Mouse (Mus musculus): Measurements from ENCODE around the gene Xpo6. TPM values are rescaled to one million over a fixed set of nuclear protein-coding genes. Genes with fewer than 3 reads are reported as not detected.

Xpo6 gene
- polyA plus RNA-seq, 1 experiment from 2014 or later = 46.8 TPM

- Histone ChIP-seq H3K27ac (no peak overlapping the region), H3K4me2 (no peak overlapping the region), H3K9me3 (no peaks in the 10 kb centered on the region), H3K27me3 (no peaks in the 10 kb centered on the region), H3K9ac (no peak overlapping the region), H3K4me1 (replicated peaks) (no peaks in the 10 kb centered on the region), H3K36me3 (peaks cover 87% of the 10 kb centered on the region), H3K4me3 (no peak overlapping the region)
- no peak for ATAC-seq (ENCODE audit: low FRiP score)
- 69% methylated on average over 2 of the region's 2 CpGs for WGBS
Observed at GRCm38 (mm10) chr7:126111230-126111629, 89.1 kb downstream of the Xpo6 start.

- Histone ChIP-seq H3K4me3 (no peak overlapping the region), H3K27ac (no peak overlapping the region), H3K27me3 (no peaks in the 10 kb centered on the region), H3K4me2 (no peak overlapping the region), H3K4me1 (replicated peaks) (no peaks in the 10 kb centered on the region), H3K9me3 (no peaks in the 10 kb centered on the region), H3K9ac (no peak overlapping the region), H3K36me3 (peaks cover 86% of the 10 kb centered on the region)
- WGBS = 78% methylated on average over 3 of the region's 3 CpGs
- ATAC-seq (ENCODE audit: low FRiP score) = no peak
Observed at GRCm38 (mm10) chr7:126109898-126110297, 90.4 kb downstream of the Xpo6 start.

GRCm38 (mm10) chr7:126100440-126100839, 99.9 kb downstream of the Xpo6 start:
- no peak overlapping the region for H3K27ac ChIP-seq
- no peaks in the 10 kb centered on the region for H3K4me1 ChIP-seq (replicated peaks)
- H3K4me2 ChIP-seq = no peak overlapping the region
- peaks cover 86% of the 10 kb centered on the region for H3K36me3 ChIP-seq
- no peak overlapping the region for H3K9ac ChIP-seq
- 96% methylated on average over 11 of the region's 11 CpGs for WGBS
- no peaks in the 10 kb centered on the region for H3K9me3 ChIP-seq
- no peaks in the 10 kb centered on the region for H3K27me3 ChIP-seq
- ATAC-seq (ENCODE audit: low FRiP score) = no peak
- H3K4me3 ChIP-seq = no peak overlapping the region

- 95% methylated on average over 2 of the region's 2 CpGs for WGBS
- Histone ChIP-seq H3K4me3 (no peak overlapping the region), H3K9me3 (no peaks in the 10 kb centered on the region), H3K27ac (no peak overlapping the region), H3K36me3 (peaks cover 81% of the 10 kb centered on the region), H3K9ac (no peak overlapping the region), H3K4me1 (replicated peaks) (no peaks in the 10 kb centered on the region), H3K27me3 (no peaks in the 10 kb centered on the region), H3K4me2 (no peak overlapping the region)
- no peak for ATAC-seq (ENCODE audit: low FRiP score)
Observed at GRCm38 (mm10) chr7:126099835-126100234, 100.5 kb downstream of the Xpo6 start.

GRCm38 (mm10) chr7:126099163-126099775, 101.0 kb downstream of the Xpo6 start:
- Histone ChIP-seq H3K9me3 (no peaks in the 10 kb centered on the region), H3K4me1 (replicated peaks) (no peaks in the 10 kb centered on the region), H3K4me3 (no peak overlapping the region), H3K36me3 (peaks cover 75% of the 10 kb centered on the region), H3K27ac (no peak overlapping the region), H3K9ac (no peak overlapping the region), H3K27me3 (no peaks in the 10 kb centered on the region), H3K4me2 (no peak overlapping the region)
- no peak for ATAC-seq (ENCODE audit: low FRiP score)
- WGBS = 97% methylated on average over 7 of the region's 7 CpGs

- WGBS = 89% methylated on average over 6 of the region's 9 CpGs
Observed at GRCm38 (mm10) chr7:126097219-126097915, 102.9 kb downstream of the Xpo6 start.

GRCm38 (mm10) chr7:126096596-126096995, 103.7 kb downstream of the Xpo6 start:
- H3K4me1 ChIP-seq (replicated peaks) = no peaks in the 10 kb centered on the region
- no peak overlapping the region for H3K27ac ChIP-seq
- H3K4me2 ChIP-seq = no peak overlapping the region
- H3K36me3 ChIP-seq = peaks cover 50% of the 10 kb centered on the region
- no peak for ATAC-seq (ENCODE audit: low FRiP score)
- no peak overlapping the region for H3K9ac ChIP-seq
- H3K27me3 ChIP-seq = no peaks in the 10 kb centered on the region
- no peaks in the 10 kb centered on the region for H3K9me3 ChIP-seq
- 81% methylated on average over 5 of the region's 5 CpGs for WGBS
- no peak overlapping the region for H3K4me3 ChIP-seq

More at GRCm38 (mm10) chr7:126097219-126097915, 102.9 kb downstream of the Xpo6 start:
- H3K9me3 ChIP-seq = no peaks in the 10 kb centered on the region
- H3K27me3 ChIP-seq = no peaks in the 10 kb centered on the region
- H3K4me3 ChIP-seq = no peak overlapping the region
- H3K4me2 ChIP-seq = no peak overlapping the region
- H3K27ac ChIP-seq = no peak overlapping the region
- no peaks in the 10 kb centered on the region for H3K4me1 ChIP-seq (replicated peaks)
- no peak for ATAC-seq (ENCODE audit: low FRiP score)
- H3K36me3 ChIP-seq = peaks cover 58% of the 10 kb centered on the region
- H3K9ac ChIP-seq = no peak overlapping the region

GRCm38 (mm10) chr7:126094738-126095137, 105.6 kb downstream of the Xpo6 start:
- no peak overlapping the region for H3K4me2 ChIP-seq
- H3K9ac ChIP-seq = no peak overlapping the region
- WGBS = 89% methylated on average over 5 of the region's 5 CpGs
- no peak for ATAC-seq (ENCODE audit: low FRiP score)
- no peaks in the 10 kb centered on the region for H3K27me3 ChIP-seq
- H3K27ac ChIP-seq = no peak overlapping the region
- 0 out of 2 replicates have a peak, but pooled peaks cover 5% of the 10 kb centered on the region for H3K9me3 ChIP-seq
- no peaks in the 10 kb centered on the region for H3K4me1 ChIP-seq (replicated peaks)
- H3K36me3 ChIP-seq = peaks cover 32% of the 10 kb centered on the region
- H3K4me3 ChIP-seq = no peak overlapping the region

- H3K27me3 ChIP-seq = no peaks in the 10 kb centered on the region
- peaks cover 18% of the 10 kb centered on the region for H3K36me3 ChIP-seq
- H3K4me2 ChIP-seq = no peak overlapping the region
- H3K9ac ChIP-seq = no peak overlapping the region
- no peak for ATAC-seq (ENCODE audit: low FRiP score)
- H3K4me1 ChIP-seq (replicated peaks) = no peaks in the 10 kb centered on the region
- 0 out of 2 replicates have a peak, but pooled peaks cover 5% of the 10 kb centered on the region for H3K9me3 ChIP-seq
- WGBS = 45% methylated on average over 3 of the region's 3 CpGs
- H3K27ac ChIP-seq = no peak overlapping the region
- no peak overlapping the region for H3K4me3 ChIP-seq
Observed at GRCm38 (mm10) chr7:126093162-126093561, 107.1 kb downstream of the Xpo6 start.

GRCm38 (mm10) chr7:126089782-126090181, 110.5 kb downstream of the Xpo6 start:
- Histone ChIP-seq H3K4me3 (no peak overlapping the region), H3K27me3 (peaks cover 13% of the 10 kb centered on the region), H3K9ac (no peak overlapping the region), H3K9me3 (0 out of 2 replicates have a peak, but pooled peaks cover 5% of the 10 kb centered on the region), H3K4me1 (replicated peaks) (peaks cover 14% of the 10 kb centered on the region), H3K27ac (no peak overlapping the region), H3K4me2 (no peak overlapping the region), H3K36me3 (no peaks in the 10 kb centered on the region)
- ATAC-seq (ENCODE audit: low FRiP score) = no peak
- WGBS = 15% methylated on average over 6 of the region's 6 CpGs

- 39% methylated on average over 3 of the region's 6 CpGs for WGBS
- Histone ChIP-seq H3K27ac (no peak overlapping the region), H3K36me3 (no peaks in the 10 kb centered on the region), H3K9ac (no peak overlapping the region), H3K9me3 (0 out of 2 replicates have a peak, but pooled peaks cover 5% of the 10 kb centered on the region), H3K4me2 (no peak overlapping the region), H3K4me3 (no peak overlapping the region), H3K4me1 (replicated peaks) (peaks cover 26% of the 10 kb centered on the region), H3K27me3 (peaks cover 29% of the 10 kb centered on the region)
- no peak for ATAC-seq (ENCODE audit: low FRiP score)
Observed at GRCm38 (mm10) chr7:126088155-126088554, 112.1 kb downstream of the Xpo6 start.

- no peak overlapping the region for H3K9ac ChIP-seq
- ATAC-seq (ENCODE audit: low FRiP score) = no peak
- peaks cover 31% of the 10 kb centered on the region for H3K4me1 ChIP-seq (replicated peaks)
- no peak overlapping the region for H3K4me3 ChIP-seq
- 74% methylated on average over 10 of the region's 10 CpGs for WGBS
- H3K36me3 ChIP-seq = no peaks in the 10 kb centered on the region
- no peak overlapping the region for H3K4me2 ChIP-seq
- H3K9me3 ChIP-seq = 0 out of 2 replicates have a peak, but pooled peaks cover 5% of the 10 kb centered on the region
- H3K27ac ChIP-seq = no peak overlapping the region
- peaks cover 35% of the 10 kb centered on the region for H3K27me3 ChIP-seq
Observed at GRCm38 (mm10) chr7:126087602-126088001, 112.7 kb downstream of the Xpo6 start.

GRCm38 (mm10) chr7:126086321-126086741, 114.0 kb downstream of the Xpo6 start:
- peaks cover 47% of the 10 kb centered on the region for H3K27me3 ChIP-seq
- no peak overlapping the region for H3K4me3 ChIP-seq
- 15% methylated on average over 6 of the region's 6 CpGs for WGBS
- H3K36me3 ChIP-seq = no peaks in the 10 kb centered on the region
- peaks cover 43% of the 10 kb centered on the region for H3K4me1 ChIP-seq (replicated peaks)
- ATAC-seq (ENCODE audit: low FRiP score) = no peak
- H3K4me2 ChIP-seq = no peak overlapping the region
- H3K27ac ChIP-seq = no peak overlapping the region
- H3K9ac ChIP-seq = no peak overlapping the region
- 0 out of 2 replicates have a peak, but pooled peaks cover 4% of the 10 kb centered on the region for H3K9me3 ChIP-seq
